Mouse (Mus musculus): ENCODE data around the gene Ndn. TPM values are rescaled to one million over a fixed set of nuclear protein-coding genes. Genes with fewer than 3 reads are reported as not detected.

Ndn gene
- polyA plus RNA-seq, 1 experiment, result 122 TPM

Other genes starting within 250 kb of the Ndn start
- gene Magel2, start 30.4 kb downstream of the Ndn start, polyA plus RNA-seq (2012; rRNA removed), result 0.53 and 0.80 TPM in 2 replicates
- gene Mkrn3, start 73.6 kb downstream of the Ndn start, polyA plus RNA-seq (2012; rRNA removed), result 4.4 and 4.5 TPM in 2 replicates
- gene Peg12, start 117.9 kb downstream of the Ndn start, polyA plus RNA-seq (2012; rRNA removed), result 0.24 and 0.38 TPM in 2 replicates

Measured in frontal cortex, adult 2 months (tissue).